Mouse (Mus musculus) liver, adult 2 months (tissue): ENCODE data around the gene Ppp1r14a. TPM values are rescaled to one million over a fixed set of nuclear protein-coding genes. Genes with fewer than 3 reads are reported as not detected.
A peak's percentile ranks its signal among the peaks of the same experiment; 100 is the strongest.

ENCODE experiments used
- DNase-seq: peaks from one replicate; pipeline ENCODE4 v3.0.0-alpha.2; 2011; ENCODE audit warnings: low read depth, low spot score; ENCODE audit errors: extremely low read depth
- H3K27ac ChIP-seq: fragments of 200-500 bp; replicated peaks from 2 replicates; pipeline ENCODE4 v1.5.1; 2012; ENCODE audit warnings: low read depth, mild to moderate bottlenecking, control low read depth, inconsistent platforms, low read length; ENCODE audit not compliant: insufficient read depth
- H3K27me3 ChIP-seq: fragments of 200-500 bp; 2 replicates; pipeline ENCODE4 v1.6.1; 2012; ENCODE audit warnings: mild to moderate bottlenecking, moderate library complexity, low read length, inconsistent platforms; ENCODE audit not compliant: control insufficient read depth, insufficient read depth
- H3K36me3 ChIP-seq: fragments of 200-500 bp; 2 replicates; pipeline ENCODE4 v1.6.1; 2012; ENCODE audit warnings: low read length, inconsistent platforms; ENCODE audit not compliant: control insufficient read depth, insufficient read depth
- H3K4me1 ChIP-seq: fragments of 200-500 bp; 2 replicates; pipeline ENCODE4 v1.6.1; 2011; ENCODE audit warnings: low read length; ENCODE audit not compliant: control insufficient read depth, insufficient read depth
- H3K4me3 ChIP-seq: fragments of 200-500 bp; 2 replicates; pipeline ENCODE4 v1.5.1; 2011; ENCODE audit warnings: low read depth, mild to moderate bottlenecking, control low read depth, low read length, moderate library complexity; ENCODE audit not compliant: insufficient read depth
- H3K79me2 ChIP-seq: fragments of 200-500 bp; 2 replicates; pipeline ENCODE4 v1.6.1; 2012; ENCODE audit warnings: inconsistent platforms, mild to moderate bottlenecking, low read length, moderate library complexity; ENCODE audit not compliant: control insufficient read depth, insufficient read depth
- H3K9ac ChIP-seq: fragments of 200-500 bp; 2 replicates; pipeline ENCODE4 v1.6.1; 2012; ENCODE audit warnings: low read depth, mild to moderate bottlenecking, control low read depth, inconsistent platforms, low read length
- CTCF ChIP-seq: fragments of 200-500 bp; IDR thresholded peaks from 2 replicates; pipeline ENCODE4 v1.5.1; 2011; ENCODE audit warnings: low read depth, low read length, control low read depth
- POLR2A ChIP-seq: fragments of 200-500 bp; IDR thresholded peaks from 2 replicates; pipeline ENCODE4 v1.6.1; 2011; ENCODE audit warnings: low read length, control low read depth; ENCODE audit not compliant: insufficient read depth; ENCODE audit errors: extremely low read depth
- WGBS: fragments of 180-500 bp; shearing (Covaris S2); methylation state at CpG from one replicate; pipeline ENCODE4 v1.1.7; 2018; 5-methylcytosine and 5-hydroxymethylcytosine counted together
- polyA plus RNA-seq: library from polyadenylated mRNA; depleted of rRNA; stranded (reverse); fragments of >200 nt; gene quantifications from 2 replicates; pipeline ENCODE4 v1.2.3, GENCODE M21; 2012
- total RNA-seq: library from RNA; depleted of rRNA; stranded (reverse); fragments of >200 nt; gene quantifications from 2 replicates; pipeline ENCODE4 v1.2.3, GENCODE M21; 2014

The Ppp1r14a gene
- total and polyA plus RNA-seq, 2 experiments, result 1.0 to 5.0 TPM

- Histone ChIP-seq H3K27me3 (no peaks in the 10 kb centered on the region), H3K4me1 (peaks cover 6% of the 10 kb centered on the region), H3K4me3 (no peak overlapping the region), H3K27ac (no peak overlapping the region), H3K36me3 (no peaks in the 10 kb centered on the region), H3K79me2 (no peaks in the 10 kb centered on the region), H3K9ac (no peak overlapping the region)
- 90% methylated on average over 7 of the region's 7 CpGs for WGBS
- no peak for DNase-seq
- TF ChIP-seq CTCF (no peak), POLR2A (no peak)
Measured at GRCm38 (mm10) chr7:29287481-29287880, 1.6 kb upstream of the Ppp1r14a start.

- no peaks in the 10 kb centered on the region for H3K27me3 ChIP-seq
- H3K9ac ChIP-seq, result no peak overlapping the region
- DNase-seq, result no peak
- TF ChIP-seq POLR2A, result no peak
- TF ChIP-seq CTCF, result no peak
- H3K27ac ChIP-seq, result no peak overlapping the region
- H3K4me3 ChIP-seq, result no peak overlapping the region
- H3K36me3 ChIP-seq, result no peaks in the 10 kb centered on the region
- H3K4me1 ChIP-seq, result peaks cover 6% of the 10 kb centered on the region
- H3K79me2 ChIP-seq, result no peaks in the 10 kb centered on the region
- WGBS, result 80% methylated on average over 2 of the region's 2 CpGs
Measured at GRCm38 (mm10) chr7:29288079-29288478, 1.0 kb upstream of the Ppp1r14a start.

GRCm38 (mm10) chr7:29289856-29290255, 748 bp downstream of the Ppp1r14a start:
- no peak for TF ChIP-seq POLR2A
- no peak for TF ChIP-seq CTCF
- H3K27me3 ChIP-seq, result no peaks in the 10 kb centered on the region
- H3K36me3 ChIP-seq, result no peaks in the 10 kb centered on the region
- H3K79me2 ChIP-seq, result no peaks in the 10 kb centered on the region
- 0 out of 2 replicates have a peak overlapping the region, but pooled peaks have one; percentile 25 for H3K27ac ChIP-seq
- 89% methylated on average over 6 of the region's 6 CpGs for WGBS
- H3K9ac ChIP-seq, result peak overlapping the region; percentile 55
- H3K4me1 ChIP-seq, result peaks cover 6% of the 10 kb centered on the region
- no peak for DNase-seq
- H3K4me3 ChIP-seq, result peak overlapping the region; percentile 91

- no peak for DNase-seq
- Histone ChIP-seq H3K27ac (peak overlapping the region; percentile 20), H3K36me3 (no peaks in the 10 kb centered on the region), H3K4me1 (peaks cover 6% of the 10 kb centered on the region), H3K4me3 (peak overlapping the region; percentile 3; the same call in 1 of the 2 replicates), H3K79me2 (no peaks in the 10 kb centered on the region), H3K27me3 (no peaks in the 10 kb centered on the region), H3K9ac (no peak overlapping the region)
- no peak for TF ChIP-seq POLR2A
- no peak for TF ChIP-seq CTCF
- WGBS, result 57% methylated on average over 11 of the region's 11 CpGs
Measured at GRCm38 (mm10) chr7:29290691-29291485, 1.8 kb downstream of the Ppp1r14a start.

- 33% methylated on average over 7 of the region's 7 CpGs for WGBS
- no peaks in the 10 kb centered on the region for H3K79me2 ChIP-seq
- no peak overlapping the region for H3K4me3 ChIP-seq
- no peaks in the 10 kb centered on the region for H3K36me3 ChIP-seq
- peaks cover 6% of the 10 kb centered on the region for H3K4me1 ChIP-seq
- no peak for TF ChIP-seq CTCF
- no peak for TF ChIP-seq POLR2A
- no peaks in the 10 kb centered on the region for H3K27me3 ChIP-seq
- DNase-seq, result no peak
- H3K27ac ChIP-seq, result peak overlapping the region; percentile 20
- H3K9ac ChIP-seq, result no peak overlapping the region
Measured at GRCm38 (mm10) chr7:29291616-29292457, 2.7 kb downstream of the Ppp1r14a start.
